Mouse (Mus musculus) cortical plate, adult 2 months (tissue): ENCODE measurements around the gene Vwf.

Experiments
- CTCF ChIP-seq: fragments of 200-500 bp; IDR thresholded peaks from 2 replicates; pipeline ENCODE4 v1.5.1; 2011; ENCODE audit warnings: mild to moderate bottlenecking, control low read depth, low read length; ENCODE audit not compliant: insufficient read depth; ENCODE audit errors: extremely low read depth
- POLR2A ChIP-seq: fragments of 200-500 bp; IDR thresholded peaks from 2 replicates; pipeline ENCODE4 v1.6.1; 2011; ENCODE audit warnings: mild to moderate bottlenecking, low read length, control low read depth; ENCODE audit not compliant: insufficient read depth; ENCODE audit errors: extremely low read depth

DNA sequence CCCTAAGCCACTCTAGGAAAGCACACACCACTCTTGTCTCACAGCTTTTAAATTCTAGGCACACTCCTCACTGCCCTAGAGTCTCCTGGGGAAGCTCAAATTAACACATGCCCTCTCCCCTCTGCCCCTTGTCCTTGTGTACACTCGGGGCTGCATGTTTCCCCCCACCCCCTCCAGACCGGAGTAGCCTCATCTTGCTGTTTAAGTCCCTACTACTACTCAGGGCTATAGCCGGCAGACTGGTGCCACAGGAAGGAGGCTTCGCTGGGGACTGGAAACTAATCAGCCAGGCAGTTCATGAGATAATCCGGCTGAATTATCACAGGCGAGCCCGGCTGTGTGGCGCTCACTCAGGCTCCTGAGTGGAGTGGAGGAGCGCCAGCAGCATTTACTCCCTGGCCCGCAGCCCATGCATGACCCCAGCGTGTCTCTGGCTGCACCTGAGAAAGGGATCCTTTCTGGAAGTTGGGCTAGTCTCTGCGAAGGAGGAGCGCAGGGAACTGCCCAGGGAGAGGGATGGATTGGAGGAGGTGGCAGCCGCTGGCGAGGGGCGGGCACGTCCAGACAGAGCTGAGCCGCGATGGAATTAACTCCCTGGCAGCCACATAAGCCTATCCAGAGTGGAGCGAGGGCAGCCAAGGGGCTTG is 143.6 kb downstream of the Vwf start, which contains the start of gene Ano2:
- no peak for TF ChIP-seq CTCF
- TF ChIP-seq POLR2A = no peak
